Mouse (Mus musculus) lung, embryonic 14.5 days (tissue): ENCODE data around the gene Cbfa2t2. TPM values are rescaled to one million over a fixed set of nuclear protein-coding genes. Genes with fewer than 3 reads are reported as not detected.

Experiments used
- ATAC-seq: fragments of 200-750 bp; cut with Nextera tagmentation; 2 replicates; pipeline ENCODE4 v1.8.0; 2017; ENCODE audit warnings: mild to moderate bottlenecking, moderate TSS enrichment, moderate library complexity; ENCODE audit not compliant: insufficient read depth
- DNase-seq: peaks from one replicate; pipeline ENCODE4 v3.0.0-alpha.2; 2015
- H3K27ac ChIP-seq: fragments of 300-500 bp; sonication (generic); 2 replicates; pipeline ENCODE4 v1.5.1; 2014; ENCODE audit warnings: low read depth, mild to moderate bottlenecking, moderate library complexity
- H3K27me3 ChIP-seq: fragments of 300-500 bp; sonication (generic); 2 replicates; pipeline ENCODE4 v1.6.1; 2014; ENCODE audit warnings: low read length, control low read depth; ENCODE audit not compliant: insufficient read depth
- H3K36me3 ChIP-seq: fragments of 300-500 bp; sonication (generic); 2 replicates; pipeline ENCODE4 v1.6.1; 2014; ENCODE audit warnings: control low read depth; ENCODE audit not compliant: insufficient read depth
- H3K4me1 ChIP-seq: fragments of 300-500 bp; sonication (generic); 2 replicates; pipeline ENCODE4 v1.6.1; 2014; ENCODE audit warnings: antibody characterized with exemption, control low read depth; ENCODE audit not compliant: insufficient read depth
- H3K4me2 ChIP-seq: fragments of 300-500 bp; sonication (generic); 2 replicates; pipeline ENCODE4 v1.6.1; 2014; ENCODE audit warnings: mild to moderate bottlenecking
- H3K4me3 ChIP-seq: fragments of 300-500 bp; sonication (generic); 2 replicates; pipeline ENCODE4 v1.5.1; 2014; ENCODE audit warnings: low read depth, low read length
- H3K9ac ChIP-seq: fragments of 300-500 bp; sonication (generic); 2 replicates; pipeline ENCODE4 v1.6.1; 2014
- H3K9me3 ChIP-seq: fragments of 300-500 bp; sonication (generic); 2 replicates; pipeline ENCODE4 v1.6.1; 2016; ENCODE audit warnings: low read depth, low read length, control low read depth
- CTCF ChIP-seq: IDR thresholded peaks from 2 replicates; pipeline ENCODE4 v1.5.1; 2016; ENCODE audit warnings: antibody characterized with exemption, low read depth
- WGBS: fragments of 180-500 bp; shearing (Covaris S2); extraction: QIAGEN DNeasy Blood & Tissue Kit; methylation state at CpG from one replicate; pipeline ENCODE4 v1.1.7; 2014; 5-methylcytosine and 5-hydroxymethylcytosine counted together
- polyA plus RNA-seq: library from polyadenylated mRNA; unstranded; fragments of >200 nt; fragmentation: Nextera tagmentation; extraction: Ambion mirVana; gene quantifications from 2 replicates; pipeline ENCODE4 v1.2.1, GENCODE M21; 2014

Gene Cbfa2t2
- polyA plus RNA-seq, 1 experiment from 2014 or later, result 39.8 TPM

DNA sequence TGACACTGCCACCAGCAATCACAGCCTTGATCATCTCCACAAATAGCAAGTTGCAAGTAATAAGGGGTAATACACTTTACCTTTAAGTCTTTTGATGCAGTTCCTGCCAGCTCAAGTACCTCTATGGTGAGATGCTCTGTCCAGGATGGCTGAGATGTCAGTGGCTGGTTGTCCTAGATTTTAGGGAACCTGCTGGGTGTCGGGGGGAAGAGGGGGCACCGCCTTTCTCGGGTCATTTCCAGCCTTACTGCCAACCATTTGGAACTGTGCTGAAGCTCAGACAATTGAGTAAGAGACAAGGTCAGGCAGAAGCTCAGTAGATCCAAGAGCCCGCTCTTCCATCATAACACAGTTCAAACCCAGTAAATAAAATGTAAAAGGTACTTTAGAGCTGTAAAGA, 58.7 kb downstream of the Cbfa2t2 start:
- H3K9ac ChIP-seq, result no peak overlapping the region
- no peak overlapping the region for H3K27ac ChIP-seq
- no peaks in the 10 kb centered on the region for H3K27me3 ChIP-seq
- 81% methylated on average over 4 of the region's 4 CpGs for WGBS
- H3K4me3 ChIP-seq, result no peak overlapping the region
- H3K9me3 ChIP-seq, result no peaks in the 10 kb centered on the region
- no peak overlapping the region for H3K4me2 ChIP-seq
- H3K36me3 ChIP-seq, result no peaks in the 10 kb centered on the region
- DNase-seq, result no peak
- H3K4me1 ChIP-seq, result no peaks in the 10 kb centered on the region
- no peak for ATAC-seq
- TF ChIP-seq CTCF, result no peak

DNA sequence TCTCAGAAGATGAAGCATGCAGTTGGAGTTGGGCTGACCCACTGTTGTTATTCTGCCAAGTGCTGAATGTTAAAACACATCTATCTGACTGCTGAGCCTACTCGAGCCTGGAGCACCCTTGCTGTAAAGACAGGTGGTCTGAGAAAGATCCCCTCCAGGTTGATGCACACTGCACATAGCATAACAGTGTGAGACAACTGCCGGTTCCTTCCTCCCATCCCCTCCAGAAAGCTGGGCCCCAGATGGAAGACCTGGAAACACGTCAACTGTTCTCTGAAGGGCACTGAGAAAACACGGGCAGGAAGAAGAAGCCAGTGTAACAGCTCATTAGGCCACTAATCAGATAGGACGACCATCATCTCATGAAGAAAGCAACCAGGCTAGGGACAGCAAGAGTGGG, 62.3 kb downstream of the Cbfa2t2 start:
- no peak overlapping the region for H3K27ac ChIP-seq
- ATAC-seq, result no peak
- H3K9me3 ChIP-seq, result no peaks in the 10 kb centered on the region
- DNase-seq, result no peak
- no peak overlapping the region for H3K4me3 ChIP-seq
- H3K27me3 ChIP-seq, result no peaks in the 10 kb centered on the region
- TF ChIP-seq CTCF, result no peak
- no peaks in the 10 kb centered on the region for H3K4me1 ChIP-seq
- H3K36me3 ChIP-seq, result peaks cover 16% of the 10 kb centered on the region; the same call in 1 of the 2 replicates
- H3K4me2 ChIP-seq, result no peak overlapping the region
- no peak overlapping the region for H3K9ac ChIP-seq
- 49% methylated on average over 5 of the region's 5 CpGs for WGBS

DNA sequence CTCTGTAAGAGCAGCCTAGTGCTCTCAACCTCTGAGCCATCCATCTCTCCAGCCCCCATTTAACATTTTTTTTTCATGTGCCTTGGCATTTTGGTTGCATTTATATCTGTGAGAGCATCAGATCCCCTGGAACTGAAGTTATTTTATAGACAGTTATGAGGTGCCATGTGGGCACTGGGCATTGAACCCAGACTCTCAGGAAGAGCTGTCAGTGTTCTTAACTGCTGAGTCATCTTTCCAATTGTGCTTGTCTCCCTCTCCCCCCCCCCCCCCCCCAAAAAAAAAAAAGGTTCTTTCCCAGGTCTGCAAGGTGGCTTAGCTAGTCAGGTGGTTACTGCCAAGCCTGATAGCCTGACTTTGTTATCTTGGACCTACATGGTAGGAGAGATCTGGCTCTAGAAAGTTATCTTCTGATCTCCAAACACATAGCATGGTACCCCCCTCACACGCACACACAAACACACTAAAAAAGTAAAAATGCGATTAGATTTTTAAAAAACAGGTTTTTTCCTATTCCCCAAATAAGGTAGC, 63.5 kb downstream of the Cbfa2t2 start:
- 87% methylated on average over 2 of the region's 2 CpGs for WGBS

DNA sequence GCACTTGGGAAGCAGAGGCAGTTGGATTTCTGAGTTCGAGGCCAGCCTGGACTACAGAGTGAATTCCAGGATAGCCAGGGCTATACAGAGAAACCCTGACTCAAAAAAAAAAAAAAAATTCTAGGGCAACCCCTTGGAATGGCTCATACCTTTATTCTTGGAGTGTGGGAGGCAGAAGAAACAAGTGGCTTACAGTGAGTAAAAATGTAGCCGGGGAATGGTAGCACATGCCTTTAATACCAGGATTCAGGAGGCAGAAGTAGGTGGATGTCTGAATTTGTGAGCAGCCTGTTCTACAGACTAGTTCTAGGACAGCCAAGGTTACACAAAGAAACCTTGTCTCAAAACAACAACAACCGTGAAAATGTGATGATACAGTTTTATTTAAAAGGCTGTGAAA, 64.5 kb downstream of the Cbfa2t2 start:
- H3K4me1 ChIP-seq, result no peaks in the 10 kb centered on the region
- H3K27ac ChIP-seq, result no peak overlapping the region
- no peak overlapping the region for H3K4me2 ChIP-seq
- no peak for TF ChIP-seq CTCF
- H3K4me3 ChIP-seq, result no peak overlapping the region
- DNase-seq (no peak), ATAC-seq (no peak)
- H3K9ac ChIP-seq, result no peak overlapping the region
- peaks cover 26% of the 10 kb centered on the region; the same call in 1 of the 2 replicates for H3K36me3 ChIP-seq
- WGBS, result 88% methylated on average over 3 of the region's 3 CpGs
- no peaks in the 10 kb centered on the region for H3K9me3 ChIP-seq
- H3K27me3 ChIP-seq, result no peaks in the 10 kb centered on the region

More for the DNA sequence above, 63.5 kb downstream of the Cbfa2t2 start:
- no peak for TF ChIP-seq CTCF
- no peaks in the 10 kb centered on the region for H3K9me3 ChIP-seq
- H3K36me3 ChIP-seq, result peaks cover 22% of the 10 kb centered on the region; the same call in 1 of the 2 replicates
- H3K27me3 ChIP-seq, result no peaks in the 10 kb centered on the region
- no peak overlapping the region for H3K4me3 ChIP-seq
- no peak for DNase-seq
- H3K27ac ChIP-seq, result no peak overlapping the region
- no peak for ATAC-seq
- no peak overlapping the region for H3K4me2 ChIP-seq
- H3K4me1 ChIP-seq, result no peaks in the 10 kb centered on the region
- H3K9ac ChIP-seq, result no peak overlapping the region

DNA sequence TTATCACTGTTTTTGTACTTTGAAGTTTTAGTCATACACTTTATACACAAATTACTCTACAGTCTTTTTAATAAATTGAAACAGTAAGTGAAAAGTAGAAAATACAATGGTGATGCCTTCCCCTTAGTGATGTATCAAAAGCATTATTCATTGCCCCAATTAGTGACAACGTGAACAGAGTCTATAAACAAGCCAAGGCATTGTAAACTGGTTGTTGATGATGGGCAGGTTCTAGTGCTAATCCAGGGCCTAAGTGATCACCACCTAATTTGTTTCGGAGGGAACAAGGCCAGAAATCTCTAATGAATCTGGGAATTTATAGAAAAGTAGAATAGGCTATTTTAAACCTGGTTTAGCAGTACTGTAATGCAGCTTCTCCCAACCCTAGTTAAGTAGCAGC, 70.8 kb downstream of the Cbfa2t2 start:
- no peaks in the 10 kb centered on the region for H3K27me3 ChIP-seq
- H3K36me3 ChIP-seq, result peaks cover 52% of the 10 kb centered on the region
- no peak for ATAC-seq
- H3K9me3 ChIP-seq, result no peaks in the 10 kb centered on the region
- DNase-seq, result no peak
- no peak overlapping the region for H3K4me2 ChIP-seq
- no peak overlapping the region for H3K27ac ChIP-seq
- H3K9ac ChIP-seq, result no peak overlapping the region
- no peak overlapping the region for H3K4me3 ChIP-seq
- no peaks in the 10 kb centered on the region for H3K4me1 ChIP-seq
- WGBS, result 73% methylated on average over 2 of the region's 2 CpGs
- no peak for TF ChIP-seq CTCF

DNA sequence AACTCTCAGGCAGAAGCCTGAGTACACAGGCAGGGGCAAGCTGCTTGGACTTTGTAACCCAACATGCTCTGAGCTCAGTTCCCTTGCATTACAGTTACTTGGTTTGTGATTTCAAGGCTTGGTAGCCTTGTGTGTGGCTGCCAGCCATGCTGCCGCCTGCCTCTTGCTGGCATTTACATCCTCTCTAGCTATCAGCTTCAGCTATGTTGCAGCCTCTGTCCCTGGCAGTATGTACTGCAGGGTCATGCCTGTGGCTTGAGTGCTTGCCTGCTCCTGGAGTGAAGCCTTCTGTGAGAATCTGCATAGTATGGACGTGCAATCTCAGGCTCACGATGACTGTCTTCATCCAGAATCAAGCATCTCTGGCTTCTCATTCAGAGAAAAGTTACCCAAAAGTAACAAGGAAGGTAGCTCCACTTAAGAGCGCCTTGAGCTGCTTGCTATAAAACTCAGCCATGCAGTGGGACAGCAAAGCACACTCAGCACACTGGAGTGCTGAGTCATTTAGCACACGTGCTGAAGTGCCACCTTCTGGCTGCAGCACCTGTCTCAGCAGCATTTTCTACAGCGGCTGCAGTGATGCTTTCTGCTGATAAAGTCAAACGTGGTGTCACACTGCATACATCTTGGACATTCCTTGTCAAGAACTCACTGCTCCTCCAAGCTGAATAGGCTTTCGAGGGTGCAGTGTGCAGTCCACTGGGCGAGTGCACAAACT, 71.4 kb downstream of the Cbfa2t2 start:
- ATAC-seq, result no peak
- peak; percentile 28 for TF ChIP-seq CTCF
- 65% methylated on average over 9 of the region's 9 CpGs for WGBS
- no peaks in the 10 kb centered on the region for H3K9me3 ChIP-seq
- H3K4me2 ChIP-seq, result no peak overlapping the region
- H3K4me1 ChIP-seq, result no peaks in the 10 kb centered on the region
- peaks cover 49% of the 10 kb centered on the region for H3K36me3 ChIP-seq
- 0 out of 2 replicates have a peak overlapping the region, but pooled peaks have one; percentile 18 for H3K27ac ChIP-seq
- DNase-seq, result no peak
- no peaks in the 10 kb centered on the region for H3K27me3 ChIP-seq
- H3K9ac ChIP-seq, result no peak overlapping the region
- H3K4me3 ChIP-seq, result no peak overlapping the region

DNA sequence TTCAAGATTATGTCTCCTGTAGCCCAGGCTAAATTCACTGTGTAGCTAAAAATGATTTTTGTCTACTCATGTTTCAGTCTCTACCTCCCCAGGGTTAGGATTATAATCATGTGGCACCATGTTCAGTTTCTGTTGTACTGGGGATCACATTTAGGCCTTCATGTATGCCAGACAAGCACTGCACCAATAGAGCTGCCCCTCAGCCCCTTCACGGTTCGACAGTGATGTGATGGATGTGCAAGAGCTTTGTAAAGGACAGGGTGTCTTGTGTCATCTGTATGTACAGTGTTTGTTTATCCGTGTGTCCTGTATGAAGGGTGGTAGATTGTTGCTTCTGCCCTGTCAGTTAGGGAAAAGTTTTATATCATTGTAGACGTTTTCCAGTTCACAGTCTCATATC, 72.2 kb downstream of the Cbfa2t2 start:
- Histone ChIP-seq H3K9ac (no peak overlapping the region), H3K4me2 (no peak overlapping the region), H3K4me3 (no peak overlapping the region), H3K9me3 (no peaks in the 10 kb centered on the region), H3K27ac (no peak overlapping the region), H3K4me1 (no peaks in the 10 kb centered on the region), H3K36me3 (peaks cover 49% of the 10 kb centered on the region), H3K27me3 (no peaks in the 10 kb centered on the region)
- ATAC-seq, result no peak
- DNase-seq, result no peak
- no peak for TF ChIP-seq CTCF
- 70% methylated on average over 4 of the region's 4 CpGs for WGBS
